In the genomic region with DNA sequence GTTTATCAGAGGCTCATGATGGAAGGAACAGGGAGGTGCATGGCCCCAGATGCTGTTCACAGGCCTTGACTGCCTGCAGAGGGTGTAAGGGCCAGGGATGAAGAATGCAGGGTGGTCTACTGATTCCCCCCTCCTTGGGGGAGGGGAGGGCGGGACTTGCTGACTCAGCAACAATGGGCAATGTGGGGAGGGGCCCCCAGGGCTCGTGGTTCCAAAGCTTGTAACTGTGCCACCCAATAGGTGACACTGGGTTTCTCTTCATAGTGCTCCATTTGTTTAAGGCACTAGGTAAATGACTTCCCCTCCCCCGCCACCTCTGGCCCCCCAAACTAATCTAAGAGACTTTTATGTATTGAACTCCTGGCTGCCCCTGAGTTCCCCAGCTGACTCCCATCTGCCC, we compare ENCODE assay signal across 7 mouse cellular contexts. TPM values are rescaled to one million over a fixed set of nuclear protein-coding genes. Genes with fewer than 3 reads are reported as not detected.
DNase-seq lines count a peak whose midpoint lies in the region; ATAC-seq and TF ChIP-seq lines count a peak whose summit lies in the region.

No protein-coding gene starts in this region.

- H3K4me2 ChIP-seq in lung, postnatal 0 days (replicated peaks; ENCODE audit: low read depth, low read length) = peak overlapping the region; percentile 94
- H3K4me2 ChIP-seq in forebrain, embryonic 11.5 days (ENCODE audit: low read depth, low read length, severe bottlenecking) = peak overlapping the region; percentile 97
- peak overlapping the region; percentile 87 for H3K4me2 ChIP-seq in neural tube, embryonic 15.5 days

- no peak overlapping the region for H3K27ac ChIP-seq in lung, postnatal 0 days (ENCODE audit: low read length)
- H3K27ac ChIP-seq in forebrain, embryonic 11.5 days (ENCODE audit: low read depth, low read length) = no peak overlapping the region
- H3K27ac ChIP-seq in neural tube, embryonic 15.5 days (replicated peaks) = no peak overlapping the region

- 79% methylated on average over 3 of the region's 3 CpGs for WGBS in lung, postnatal 0 days
- WGBS in forebrain, embryonic 11.5 days = 41% methylated on average over 3 of the region's 3 CpGs
- 47% methylated on average over 3 of the region's 3 CpGs for WGBS in neural tube, embryonic 15.5 days

- no peak for DNase-seq in lung, postnatal 0 days (ENCODE audit: low spot score)
- no peak for DNase-seq in lung, postnatal 36 days
- DNase-seq in forebrain, embryonic 11.5 days (ENCODE audit: low spot score) = peak; percentile 49
- peak; percentile 19 for DNase-seq in kidney, postnatal 10 days
- DNase-seq in spleen, adult 18-20 months = no peak

- no peaks in the 10 kb centered on the region for H3K9me3 ChIP-seq in lung, postnatal 0 days (ENCODE audit: low read length)
- H3K9me3 ChIP-seq in forebrain, embryonic 11.5 days (ENCODE audit: control insufficient read depth, low read length) = no peaks in the 10 kb centered on the region
- no peaks in the 10 kb centered on the region for H3K9me3 ChIP-seq in neural tube, embryonic 15.5 days (replicated peaks)

- TF ChIP-seq EP300 in lung, postnatal 0 days (IDR thresholded peaks at IDR 0.05) = no peak

- H3K27me3 ChIP-seq in lung, postnatal 0 days (replicated peaks; ENCODE audit: insufficient read depth, low read length) = no peaks in the 10 kb centered on the region
- H3K27me3 ChIP-seq in forebrain, embryonic 11.5 days (ENCODE audit: control insufficient read depth, insufficient read depth, low read length) = 0 out of 2 replicates have a peak, but pooled peaks cover 2% of the 10 kb centered on the region
- H3K27me3 ChIP-seq in neural tube, embryonic 15.5 days (replicated peaks) = no peaks in the 10 kb centered on the region

- H3K4me3 ChIP-seq in lung, postnatal 0 days (ENCODE audit: low read depth, low read length) = no peak overlapping the region
- H3K4me3 ChIP-seq in forebrain, embryonic 11.5 days (ENCODE audit: low read depth, low read length) = peak overlapping the region; percentile 78
- peak overlapping the region; percentile 88 for H3K4me3 ChIP-seq in neural tube, embryonic 15.5 days (replicated peaks)

- H3K36me3 ChIP-seq in lung, postnatal 0 days (ENCODE audit: insufficient read depth, low read length) = no peaks in the 10 kb centered on the region
- H3K36me3 ChIP-seq in forebrain, embryonic 11.5 days (ENCODE audit: control insufficient read depth, insufficient read depth, low read length) = no peaks in the 10 kb centered on the region; the same call in 1 of the 2 replicates
- no peaks in the 10 kb centered on the region for H3K36me3 ChIP-seq in neural tube, embryonic 15.5 days

- H3K4me1 ChIP-seq in lung, postnatal 0 days (ENCODE audit: insufficient read depth, low read depth, low read length) = peaks cover 15% of the 10 kb centered on the region; the same call in 1 of the 2 replicates
- H3K4me1 ChIP-seq in forebrain, embryonic 11.5 days (replicated peaks; ENCODE audit: control insufficient read depth, insufficient read depth, low read length) = peaks cover 15% of the 10 kb centered on the region
- H3K4me1 ChIP-seq in neural tube, embryonic 15.5 days = peaks cover 70% of the 10 kb centered on the region

- no peak for TF ChIP-seq CTCF in lung, postnatal 0 days (IDR thresholded peaks at IDR 0.05)

- no peak for ATAC-seq in lung, postnatal 0 days
- no peak for ATAC-seq in forebrain, embryonic 11.5 days (replicated peaks; ENCODE audit: low FRiP score)
- ATAC-seq in neural tube, embryonic 15.5 days (ENCODE audit: low FRiP score) = no peak
- no peak for ATAC-seq in megakaryocyte-erythroid progenitor cell, adult 5-6 weeks (replicated peaks; ENCODE audit: low FRiP score, low TSS enrichment, poor library complexity, severe bottlenecking)

- H3K9ac ChIP-seq in lung, postnatal 0 days (replicated peaks; ENCODE audit: low read depth) = no peak overlapping the region; the same call in 1 of the 2 replicates
- no peak overlapping the region for H3K9ac ChIP-seq in forebrain, embryonic 11.5 days (ENCODE audit: low read length)
- H3K9ac ChIP-seq in neural tube, embryonic 15.5 days (replicated peaks) = peak overlapping the region; percentile 79

RNA-seq across cellular contexts. Expression of a gene that starts 2.5 kb away (rescaled TPM):
- polyA plus RNA-seq in lung, postnatal 0 days (2015; fragmentation: Nextera tagmentation; extraction: Ambion mirVana) = 4.9 and 6.3 TPM in 2 replicates
- 14.9 and 17.3 TPM in 2 replicates for polyA plus RNA-seq in forebrain, embryonic 11.5 days (2014; fragmentation: Nextera tagmentation; extraction: Ambion mirVana)
- polyA plus RNA-seq in neural tube, embryonic 15.5 days (2015; fragmentation: Nextera tagmentation; extraction: Ambion mirVana) = 11.7 and 24.1 TPM in 2 replicates
- 50.8 and 62.3 TPM in 2 replicates for total RNA-seq in megakaryocyte-erythroid progenitor cell, adult 5-6 weeks (2014; fragmentation: Nextera tagmentation)
- 18.3 and 30.2 TPM in 2 replicates for total RNA-seq in megakaryocyte-erythroid progenitor cell, adult 5-6 weeks (2017)

Comparison
In these comparisons a context has a peak if more than half of its experiments do, and no peak if none do; other contexts are left out.
1. DNase-seq: peak in forebrain, embryonic 11.5 days (single experiment) and kidney, postnatal 10 days (single experiment); none in lung, postnatal 0 days (single experiment), lung, postnatal 36 days (single experiment) and spleen, adult 18-20 months (0 of 2).
2. Peak in every context shown above with its lines, with median percentiles within 50 percentile points of each other: H3K4me2 ChIP-seq.